Mouse (Mus musculus): ENCODE results near the gene Coro2b. TPM values are rescaled to one million over a fixed set of nuclear protein-coding genes. Genes with fewer than 3 reads are reported as not detected.

The Coro2b gene
- polyA plus RNA-seq, 1 experiment from 2014 or later, result 6.9 TPM

GRCm38 (mm10) chr9:62471041-62471440 is 65.8 kb downstream of the Coro2b start:
- no peak for ATAC-seq (ENCODE audit: insufficient number of reproducible peaks, insufficient read depth, low FRiP score, low read depth)
- Histone ChIP-seq H3K9me3 (ENCODE audit: control insufficient read depth, low read length) (no peaks in the 10 kb centered on the region), H3K4me2 (ENCODE audit: low read length) (no peak overlapping the region), H3K4me1 (ENCODE audit: control insufficient read depth in 2 of 2, insufficient read depth in 2 of 2, low read length in 2 of 2) (peaks cover 0 to 2% of the 10 kb centered on the region in 2 experiments; a peak in 1 of 4 replicates), H3K9ac (ENCODE audit: low read length) (no peak overlapping the region), H3K27me3 (ENCODE audit: control insufficient read depth, insufficient read depth, low read length) (no peaks in the 10 kb centered on the region), H3K4me3 (ENCODE audit: control insufficient read depth in 1 of 2, insufficient read depth in 1 of 2, low read depth in 1 of 2, low read length in 2 of 2) (no peak overlapping the region), H3K36me3 (ENCODE audit: control insufficient read depth, insufficient read depth, low read length) (no peaks in the 10 kb centered on the region), H3K27ac (replicated peaks in 1 of 2; ENCODE audit: control insufficient read depth in 1 of 2, insufficient read depth in 1 of 2, low read depth in 2 of 2, low read length in 2 of 2) (no peak overlapping the region)
- WGBS, result 92% methylated on average over 14 of the region's 14 CpGs

- 39% methylated on average over 1 of the region's 1 CpGs for WGBS
- H3K4me1 ChIP-seq (ENCODE audit: control insufficient read depth in 2 of 2, insufficient read depth in 2 of 2, low read length in 2 of 2), result peaks cover 0 to 2% of the 10 kb centered on the region in 2 experiments; a peak in 1 of 4 replicates
- H3K4me2 ChIP-seq (ENCODE audit: low read length), result no peak overlapping the region
- ATAC-seq (ENCODE audit: insufficient number of reproducible peaks, insufficient read depth, low FRiP score, low read depth), result 0 out of 2 replicates have a peak, but pooled peaks have one; percentile 38
- no peak overlapping the region for H3K4me3 ChIP-seq (ENCODE audit: control insufficient read depth in 1 of 2, insufficient read depth in 1 of 2, low read depth in 1 of 2, low read length in 2 of 2)
- H3K9me3 ChIP-seq (ENCODE audit: control insufficient read depth, low read length), result no peaks in the 10 kb centered on the region
- no peaks in the 10 kb centered on the region for H3K36me3 ChIP-seq (ENCODE audit: control insufficient read depth, insufficient read depth, low read length)
- H3K27me3 ChIP-seq (ENCODE audit: control insufficient read depth, insufficient read depth, low read length), result no peaks in the 10 kb centered on the region
- no peak overlapping the region for H3K9ac ChIP-seq (ENCODE audit: low read length)
- H3K27ac ChIP-seq (replicated peaks in 1 of 2; ENCODE audit: control insufficient read depth in 1 of 2, insufficient read depth in 1 of 2, low read depth in 2 of 2, low read length in 2 of 2), result no peak overlapping the region
These were observed 66.4 kb downstream of the Coro2b start for GRCm38 (mm10) chr9:62470398-62470797.

DNA sequence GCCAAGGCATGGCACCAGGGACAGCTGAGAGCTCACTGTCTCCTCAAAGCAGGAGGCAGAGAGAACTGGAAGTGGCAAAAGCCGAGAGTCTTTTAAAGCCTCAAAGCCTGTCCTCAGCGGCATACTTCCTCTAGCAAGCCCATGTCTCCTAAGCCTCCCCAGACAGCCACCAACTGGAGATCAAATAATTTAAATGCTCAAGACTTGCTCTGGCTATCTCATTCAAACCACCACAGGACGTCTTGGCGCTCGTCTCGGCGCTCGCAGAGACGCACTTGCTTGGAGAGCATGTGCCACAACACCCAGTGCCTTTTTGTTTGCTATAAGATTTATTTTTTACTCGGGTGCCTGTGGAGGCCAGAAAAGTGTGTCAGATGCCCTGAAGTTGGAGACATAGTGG is 67.1 kb downstream of the Coro2b start:
- no peaks in the 10 kb centered on the region for H3K36me3 ChIP-seq (ENCODE audit: control insufficient read depth, insufficient read depth, low read length)
- no peak overlapping the region for H3K27ac ChIP-seq (replicated peaks in 1 of 2; ENCODE audit: control insufficient read depth in 1 of 2, insufficient read depth in 1 of 2, low read depth in 2 of 2, low read length in 2 of 2)
- no peaks in the 10 kb centered on the region for H3K27me3 ChIP-seq (ENCODE audit: control insufficient read depth, insufficient read depth, low read length)
- H3K4me2 ChIP-seq (ENCODE audit: low read length), result no peak overlapping the region
- no peak for ATAC-seq (ENCODE audit: insufficient number of reproducible peaks, insufficient read depth, low FRiP score, low read depth)
- WGBS, result 87% methylated on average over 10 of the region's 10 CpGs
- peaks cover 0 to 2% of the 10 kb centered on the region in 2 experiments; a peak in 1 of 4 replicates for H3K4me1 ChIP-seq (ENCODE audit: control insufficient read depth in 2 of 2, insufficient read depth in 2 of 2, low read length in 2 of 2)
- H3K9me3 ChIP-seq (ENCODE audit: control insufficient read depth, low read length), result no peaks in the 10 kb centered on the region
- H3K9ac ChIP-seq (ENCODE audit: low read length), result no peak overlapping the region
- no peak overlapping the region for H3K4me3 ChIP-seq (ENCODE audit: control insufficient read depth in 1 of 2, insufficient read depth in 1 of 2, low read depth in 1 of 2, low read length in 2 of 2)

- Histone ChIP-seq H3K4me2 (ENCODE audit: low read length) (no peak overlapping the region), H3K9ac (ENCODE audit: low read length) (no peak overlapping the region), H3K27me3 (ENCODE audit: control insufficient read depth, insufficient read depth, low read length) (no peaks in the 10 kb centered on the region), H3K9me3 (ENCODE audit: control insufficient read depth, low read length) (no peaks in the 10 kb centered on the region), H3K27ac (replicated peaks in 1 of 2; ENCODE audit: control insufficient read depth in 1 of 2, insufficient read depth in 1 of 2, low read depth in 2 of 2, low read length in 2 of 2) (no peak overlapping the region), H3K36me3 (ENCODE audit: control insufficient read depth, insufficient read depth, low read length) (no peaks in the 10 kb centered on the region), H3K4me3 (ENCODE audit: control insufficient read depth in 1 of 2, insufficient read depth in 1 of 2, low read depth in 1 of 2, low read length in 2 of 2) (no peak overlapping the region), H3K4me1 (ENCODE audit: control insufficient read depth in 2 of 2, insufficient read depth in 2 of 2, low read length in 2 of 2) (peaks cover under 1 to 2% of the 10 kb centered on the region in 2 experiments; a peak in 1 of 4 replicates)
- WGBS, result 74% methylated on average over 13 of the region's 13 CpGs
- ATAC-seq (ENCODE audit: insufficient number of reproducible peaks, insufficient read depth, low FRiP score, low read depth), result no peak
These were observed 67.7 kb downstream of the Coro2b start for GRCm38 (mm10) chr9:62469143-62469542.

GRCm38 (mm10) chr9:62467413-62467784 is 69.4 kb downstream of the Coro2b start:
- no peak overlapping the region for H3K4me3 ChIP-seq (ENCODE audit: control insufficient read depth in 1 of 2, insufficient read depth in 1 of 2, low read depth in 1 of 2, low read length in 2 of 2)
- no peak for ATAC-seq (ENCODE audit: insufficient number of reproducible peaks, insufficient read depth, low FRiP score, low read depth)
- H3K4me1 ChIP-seq (ENCODE audit: control insufficient read depth in 2 of 2, insufficient read depth in 2 of 2, low read length in 2 of 2), result peaks cover 2 to 5% of the 10 kb centered on the region in 2 experiments; a peak in 1 of 4 replicates
- H3K4me2 ChIP-seq (ENCODE audit: low read length), result no peak overlapping the region
- H3K27ac ChIP-seq (replicated peaks in 1 of 2; ENCODE audit: control insufficient read depth in 1 of 2, insufficient read depth in 1 of 2, low read depth in 2 of 2, low read length in 2 of 2), result no peak overlapping the region
- no peaks in the 10 kb centered on the region for H3K27me3 ChIP-seq (ENCODE audit: control insufficient read depth, insufficient read depth, low read length)
- 80% methylated on average over 1 of the region's 1 CpGs for WGBS
- H3K9me3 ChIP-seq (ENCODE audit: control insufficient read depth, low read length), result no peaks in the 10 kb centered on the region
- H3K36me3 ChIP-seq (ENCODE audit: control insufficient read depth, insufficient read depth, low read length), result no peaks in the 10 kb centered on the region
- H3K9ac ChIP-seq (ENCODE audit: low read length), result no peak overlapping the region

GRCm38 (mm10) chr9:62466742-62467412 is 70.0 kb downstream of the Coro2b start:
- Histone ChIP-seq H3K9me3 (ENCODE audit: control insufficient read depth, low read length) (no peaks in the 10 kb centered on the region), H3K4me2 (ENCODE audit: low read length) (no peak overlapping the region), H3K27ac (replicated peaks in 1 of 2; ENCODE audit: control insufficient read depth in 1 of 2, insufficient read depth in 1 of 2, low read depth in 2 of 2, low read length in 2 of 2) (no peak overlapping the region), H3K27me3 (ENCODE audit: control insufficient read depth, insufficient read depth, low read length) (no peaks in the 10 kb centered on the region), H3K9ac (ENCODE audit: low read length) (no peak overlapping the region), H3K4me3 (ENCODE audit: control insufficient read depth in 1 of 2, insufficient read depth in 1 of 2, low read depth in 1 of 2, low read length in 2 of 2) (no peak overlapping the region), H3K4me1 (ENCODE audit: control insufficient read depth in 2 of 2, insufficient read depth in 2 of 2, low read length in 2 of 2) (peaks cover 2 to 5% of the 10 kb centered on the region in 2 experiments; a peak in 1 of 4 replicates), H3K36me3 (ENCODE audit: control insufficient read depth, insufficient read depth, low read length) (no peaks in the 10 kb centered on the region)
- 73% methylated on average over 11 of the region's 11 CpGs for WGBS
- no peak for ATAC-seq (ENCODE audit: insufficient number of reproducible peaks, insufficient read depth, low FRiP score, low read depth)

DNA sequence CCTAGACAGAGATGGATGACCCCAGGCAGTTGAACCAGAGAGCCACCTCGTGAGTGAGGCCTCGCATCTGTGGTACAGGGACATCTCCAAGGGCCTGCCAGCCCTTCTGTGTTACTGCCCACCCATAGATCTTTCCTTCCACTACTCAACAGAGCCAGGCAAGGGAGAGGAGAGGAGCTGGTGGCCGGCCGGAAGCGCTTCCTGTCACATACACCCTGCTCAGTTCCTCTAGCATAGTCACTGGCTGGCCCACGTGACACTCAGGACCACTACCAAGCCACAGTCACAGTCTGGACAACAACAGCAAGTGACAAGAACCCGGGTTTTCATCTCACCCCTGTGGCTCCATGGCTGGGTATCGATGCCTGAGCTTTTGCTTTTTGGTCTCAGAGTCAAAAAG is 70.8 kb downstream of the Coro2b start:
- no peak for ATAC-seq (ENCODE audit: insufficient number of reproducible peaks, insufficient read depth, low FRiP score, low read depth)
- Histone ChIP-seq H3K36me3 (ENCODE audit: control insufficient read depth, insufficient read depth, low read length) (no peaks in the 10 kb centered on the region), H3K27me3 (ENCODE audit: control insufficient read depth, insufficient read depth, low read length) (no peaks in the 10 kb centered on the region), H3K4me1 (ENCODE audit: control insufficient read depth in 2 of 2, insufficient read depth in 2 of 2, low read length in 2 of 2) (peaks cover 7 to 12% of the 10 kb centered on the region in 2 experiments), H3K4me2 (ENCODE audit: low read length) (no peak overlapping the region), H3K27ac (replicated peaks in 1 of 2; ENCODE audit: control insufficient read depth in 1 of 2, insufficient read depth in 1 of 2, low read depth in 2 of 2, low read length in 2 of 2) (0 out of 4 replicates have a peak overlapping the region, but pooled peaks of 1 of the 2 experiments have one; percentile 17), H3K9ac (ENCODE audit: low read length) (no peak overlapping the region), H3K9me3 (ENCODE audit: control insufficient read depth, low read length) (no peaks in the 10 kb centered on the region), H3K4me3 (ENCODE audit: control insufficient read depth in 1 of 2, insufficient read depth in 1 of 2, low read depth in 1 of 2, low read length in 2 of 2) (no peak overlapping the region)
- WGBS, result 74% methylated on average over 8 of the region's 8 CpGs

DNA sequence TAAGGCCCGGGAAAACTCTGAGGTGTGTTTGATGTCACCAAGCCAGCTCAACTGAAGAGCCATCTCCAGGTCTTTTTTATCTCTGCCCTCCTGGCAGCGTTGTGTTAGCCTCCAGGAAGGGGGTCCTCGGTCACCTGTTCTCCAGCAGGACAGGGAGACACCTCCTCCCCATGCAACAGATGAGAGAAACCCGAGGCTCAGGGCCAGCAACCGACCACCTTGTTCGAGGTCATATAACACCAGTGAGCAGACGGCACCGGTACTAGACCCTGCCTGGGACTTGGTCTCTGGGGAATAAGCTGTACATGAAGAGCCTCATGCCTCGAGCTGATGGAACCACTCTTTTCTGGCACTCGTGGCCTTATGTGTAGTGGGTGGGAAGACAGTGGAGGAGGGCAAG is 72.1 kb downstream of the Coro2b start:
- no peak overlapping the region for H3K4me3 ChIP-seq (ENCODE audit: control insufficient read depth in 1 of 2, insufficient read depth in 1 of 2, low read depth in 1 of 2, low read length in 2 of 2)
- H3K9ac ChIP-seq (ENCODE audit: low read length), result no peak overlapping the region
- H3K9me3 ChIP-seq (ENCODE audit: control insufficient read depth, low read length), result no peaks in the 10 kb centered on the region
- 73% methylated on average over 10 of the region's 10 CpGs for WGBS
- no peak overlapping the region for H3K4me2 ChIP-seq (ENCODE audit: low read length)
- no peaks in the 10 kb centered on the region for H3K36me3 ChIP-seq (ENCODE audit: control insufficient read depth, insufficient read depth, low read length)
- peaks cover 11 to 19% of the 10 kb centered on the region in 2 experiments for H3K4me1 ChIP-seq (ENCODE audit: control insufficient read depth in 2 of 2, insufficient read depth in 2 of 2, low read length in 2 of 2)
- no peak for ATAC-seq (ENCODE audit: insufficient number of reproducible peaks, insufficient read depth, low FRiP score, low read depth)
- no peak overlapping the region for H3K27ac ChIP-seq (replicated peaks in 1 of 2; ENCODE audit: control insufficient read depth in 1 of 2, insufficient read depth in 1 of 2, low read depth in 2 of 2, low read length in 2 of 2)
- H3K27me3 ChIP-seq (ENCODE audit: control insufficient read depth, insufficient read depth, low read length), result no peaks in the 10 kb centered on the region

All from heart, embryonic 14.5 days (tissue).